Mouse (Mus musculus): ENCODE results near the gene Lrrc42. TPM values are rescaled to one million over a fixed set of nuclear protein-coding genes. Genes with fewer than 3 reads are reported as not detected.

Lrrc42 gene
- polyA plus RNA-seq, 1 experiment from 2014 or later = 97.5 TPM

Other genes starting within 250 kb of the Lrrc42 start
- 96.9 and 100 TPM in 2 replicates for gene Mrpl37, start 186.7 kb downstream of the Lrrc42 start, polyA plus RNA-seq (2016; fragmentation: Nextera tagmentation; extraction: Ambion mirVana)
- gene Cyb5rl, start 186.5 kb downstream of the Lrrc42 start, polyA plus RNA-seq (2016; fragmentation: Nextera tagmentation; extraction: Ambion mirVana) = 4.6 and 5.9 TPM in 2 replicates
- 0.08 TPM in 2 replicates for gene Cdcp2, start 156.6 kb downstream of the Lrrc42 start, polyA plus RNA-seq (2016; fragmentation: Nextera tagmentation; extraction: Ambion mirVana)
- 374 and 383 TPM in 2 replicates for gene Tmem59, start 75.1 kb downstream of the Lrrc42 start, polyA plus RNA-seq (2016; fragmentation: Nextera tagmentation; extraction: Ambion mirVana)
- gene Tceanc2, start 74.4 kb downstream of the Lrrc42 start, polyA plus RNA-seq (2016; fragmentation: Nextera tagmentation; extraction: Ambion mirVana) = 23.1 and 24.7 TPM in 2 replicates
- not detected in 2 replicates for gene Ldlrad1, start 44.4 kb downstream of the Lrrc42 start, polyA plus RNA-seq (2016; fragmentation: Nextera tagmentation; extraction: Ambion mirVana)
- 38.1 and 38.4 TPM in 2 replicates for gene Hspb11, start 61 bp upstream of the Lrrc42 start, polyA plus RNA-seq (2016; fragmentation: Nextera tagmentation; extraction: Ambion mirVana)
- not detected in 2 replicates for gene Dio1, start 53.6 kb upstream of the Lrrc42 start, polyA plus RNA-seq (2016; fragmentation: Nextera tagmentation; extraction: Ambion mirVana)
- gene Yipf1, start 60.8 kb upstream of the Lrrc42 start, polyA plus RNA-seq (2016; fragmentation: Nextera tagmentation; extraction: Ambion mirVana) = 47.1 and 50.5 TPM in 2 replicates
- 35.8 and 38.8 TPM in 2 replicates for gene Ndc1, start 114.3 kb upstream of the Lrrc42 start, polyA plus RNA-seq (2016; fragmentation: Nextera tagmentation; extraction: Ambion mirVana)
- 23.3 and 26.0 TPM in 2 replicates for gene Glis1, start 181.1 kb upstream of the Lrrc42 start, polyA plus RNA-seq (2016; fragmentation: Nextera tagmentation; extraction: Ambion mirVana)

All from embryonic facial prominence, embryonic 12.5 days (tissue).